Mouse (Mus musculus) small intestine, adult 2 months (tissue): ENCODE measurements around the gene Slc22a20.

Source experiments
- CTCF ChIP-seq: fragments of 200-500 bp; IDR thresholded peaks from 2 replicates; pipeline ENCODE4 v1.5.1; 2012; ENCODE audit warnings: low read depth, mild to moderate bottlenecking, control low read depth, inconsistent platforms, low read length, moderate library complexity, mixed read lengths; ENCODE audit not compliant: insufficient replicate concordance, insufficient read length; ENCODE audit errors: extremely low read depth
- POLR2A ChIP-seq: fragments of 200-500 bp; IDR thresholded peaks from 2 replicates; pipeline ENCODE4 v1.6.1; 2012; ENCODE audit warnings: low read depth, mild to moderate bottlenecking, control low read depth, inconsistent platforms, low read length, moderate library complexity

DNA sequence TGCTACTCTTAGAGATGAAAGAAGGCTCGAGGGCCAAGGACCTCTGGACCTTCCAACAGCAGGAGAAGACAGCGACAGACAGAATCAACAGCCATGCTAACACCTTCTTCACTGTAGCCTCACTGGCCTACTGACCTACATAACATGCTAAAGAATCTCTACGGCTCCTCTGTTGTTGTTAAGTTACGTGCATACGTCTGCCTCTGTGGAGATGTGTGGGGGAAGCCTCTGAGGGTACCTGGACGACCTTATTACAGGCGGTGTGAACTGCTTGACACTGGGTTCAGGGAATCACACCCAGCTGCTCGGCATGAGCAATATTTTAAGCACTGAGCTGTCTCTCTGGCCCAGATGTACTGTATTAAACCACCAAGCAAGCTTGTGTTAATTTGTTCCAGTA, 58.4 kb downstream of the Slc22a20 start:
- no peak for TF ChIP-seq POLR2A
- no peak for TF ChIP-seq CTCF
